Mouse (Mus musculus) testis, adult 2 months (tissue): ENCODE data around the gene Slc25a25.

ENCODE experiments used
- CTCF ChIP-seq: fragments of 200-500 bp; IDR thresholded peaks from 2 replicates; pipeline ENCODE4 v1.5.1; 2012; ENCODE audit warnings: low read depth, mild to moderate bottlenecking, inconsistent platforms, low read length, moderate library complexity; ENCODE audit not compliant: control insufficient read depth, insufficient read depth, insufficient replicate concordance
- POLR2A ChIP-seq: fragments of 200-500 bp; IDR thresholded peaks from 2 replicates; pipeline ENCODE4 v1.6.1; 2012; ENCODE audit warnings: low read depth, mild to moderate bottlenecking, inconsistent platforms, low read length, moderate library complexity; ENCODE audit not compliant: control insufficient read depth

DNA sequence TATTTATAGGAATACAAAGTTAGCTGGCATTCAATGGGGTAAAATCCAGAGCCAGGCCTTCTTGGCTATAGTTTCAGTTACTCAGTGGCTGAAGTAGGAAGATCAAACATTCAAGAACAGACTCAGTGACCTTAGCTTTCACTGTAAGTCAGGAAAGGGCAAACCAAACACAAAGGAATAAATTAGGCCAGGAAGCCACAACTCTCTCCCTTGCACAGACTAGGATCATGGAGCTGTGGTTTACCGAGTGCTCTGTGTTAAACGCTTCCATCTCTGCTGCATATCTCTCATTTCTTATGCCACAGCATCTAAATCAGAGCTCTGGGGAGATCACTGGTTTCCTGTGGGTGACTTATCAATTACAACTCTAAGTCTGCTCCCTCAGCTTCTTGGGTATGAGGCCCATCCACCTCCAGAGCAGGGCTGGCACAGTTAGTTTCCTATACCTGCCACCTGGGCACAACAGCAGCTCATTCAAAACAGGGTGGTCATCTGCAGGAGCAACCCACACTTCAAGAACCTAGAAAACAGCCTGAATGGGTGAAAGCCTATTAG, 13.6 kb downstream of the Slc25a25 start:
- TF ChIP-seq POLR2A: no peak
- TF ChIP-seq CTCF: no peak
